Mouse (Mus musculus): ENCODE results near the gene Barx1. TPM values are rescaled to one million over a fixed set of nuclear protein-coding genes. Genes with fewer than 3 reads are reported as not detected.

Barx1 gene
- polyA plus RNA-seq, 1 experiment from 2014 or later: not detected

GRCm38 (mm10) chr13:48650615-48651014, 12.2 kb upstream of the Barx1 start:
- Histone ChIP-seq H3K36me3 (no peaks in the 10 kb centered on the region), H3K9ac (replicated peaks) (no peak overlapping the region), H3K27me3 (peaks cover 13% of the 10 kb centered on the region; the same call in 1 of the 2 replicates), H3K9me3 (no peaks in the 10 kb centered on the region), H3K27ac (replicated peaks) (no peak overlapping the region), H3K4me1 (no peaks in the 10 kb centered on the region), H3K4me3 (no peak overlapping the region), H3K4me2 (replicated peaks) (no peak overlapping the region)
- WGBS: 0% methylated on average over 1 of the region's 1 CpGs
- no peak for ATAC-seq (replicated peaks)

GRCm38 (mm10) chr13:48651132-48652065, 11.4 kb upstream of the Barx1 start:
- H3K4me1 ChIP-seq: no peaks in the 10 kb centered on the region
- H3K36me3 ChIP-seq: no peaks in the 10 kb centered on the region
- H3K27me3 ChIP-seq: peaks cover 20% of the 10 kb centered on the region
- H3K4me2 ChIP-seq (replicated peaks): no peak overlapping the region
- no peak overlapping the region for H3K9ac ChIP-seq (replicated peaks)
- H3K9me3 ChIP-seq: no peaks in the 10 kb centered on the region
- no peak overlapping the region for H3K27ac ChIP-seq (replicated peaks)
- 55% methylated on average over 6 of the region's 6 CpGs for WGBS
- ATAC-seq (replicated peaks): no peak
- no peak overlapping the region for H3K4me3 ChIP-seq

GRCm38 (mm10) chr13:48653788-48654770, 8.7 kb upstream of the Barx1 start:
- Histone ChIP-seq H3K4me1 (peaks cover 5% of the 10 kb centered on the region; the same call in 1 of the 2 replicates), H3K27ac (replicated peaks) (no peak overlapping the region), H3K9me3 (no peaks in the 10 kb centered on the region), H3K4me2 (replicated peaks) (no peak overlapping the region), H3K36me3 (no peaks in the 10 kb centered on the region), H3K4me3 (no peak overlapping the region), H3K9ac (replicated peaks) (no peak overlapping the region), H3K27me3 (peaks cover 44% of the 10 kb centered on the region)
- ATAC-seq (replicated peaks): peak; percentile 55; the same call in 1 of the 2 replicates
- WGBS: 9% methylated on average over 14 of the region's 14 CpGs

GRCm38 (mm10) chr13:48655637-48656036, 7.2 kb upstream of the Barx1 start:
- ATAC-seq (replicated peaks): peak; percentile 65
- WGBS: 3% methylated on average over 8 of the region's 8 CpGs
- Histone ChIP-seq H3K36me3 (no peaks in the 10 kb centered on the region), H3K27me3 (peaks cover 60% of the 10 kb centered on the region), H3K9me3 (no peaks in the 10 kb centered on the region), H3K27ac (replicated peaks) (no peak overlapping the region), H3K4me3 (no peak overlapping the region), H3K9ac (replicated peaks) (no peak overlapping the region), H3K4me1 (peaks cover 13% of the 10 kb centered on the region), H3K4me2 (replicated peaks) (no peak overlapping the region)

- Histone ChIP-seq H3K27me3 (peaks cover 77% of the 10 kb centered on the region), H3K9ac (replicated peaks) (no peak overlapping the region), H3K36me3 (no peaks in the 10 kb centered on the region), H3K4me3 (no peak overlapping the region), H3K4me2 (replicated peaks) (no peak overlapping the region), H3K9me3 (no peaks in the 10 kb centered on the region), H3K27ac (replicated peaks) (no peak overlapping the region), H3K4me1 (peaks cover 13% of the 10 kb centered on the region)
- no peak for ATAC-seq (replicated peaks)
- WGBS: 1% methylated on average over 9 of the region's 9 CpGs
Measured at GRCm38 (mm10) chr13:48657791-48658190, 5.0 kb upstream of the Barx1 start.

- ATAC-seq (replicated peaks): no peak
- WGBS: 1% methylated on average over 33 of the region's 33 CpGs
Measured at GRCm38 (mm10) chr13:48658588-48659253, 4.1 kb upstream of the Barx1 start.

GRCm38 (mm10) chr13:48659254-48660220, 3.3 kb upstream of the Barx1 start:
- under 1% methylated on average over 38 of the region's 38 CpGs for WGBS
- peaks cover 23% of the 10 kb centered on the region for H3K4me1 ChIP-seq
- H3K27me3 ChIP-seq: peaks cover 91% of the 10 kb centered on the region
- H3K9ac ChIP-seq (replicated peaks): no peak overlapping the region
- H3K9me3 ChIP-seq: no peaks in the 10 kb centered on the region
- H3K4me2 ChIP-seq (replicated peaks): no peak overlapping the region
- H3K4me3 ChIP-seq: no peak overlapping the region
- no peaks in the 10 kb centered on the region for H3K36me3 ChIP-seq
- H3K27ac ChIP-seq (replicated peaks): no peak overlapping the region
- no peak for ATAC-seq (replicated peaks)

More at GRCm38 (mm10) chr13:48658588-48659253, 4.1 kb upstream of the Barx1 start:
- H3K4me1 ChIP-seq: peaks cover 22% of the 10 kb centered on the region
- H3K9ac ChIP-seq (replicated peaks): no peak overlapping the region
- H3K4me2 ChIP-seq (replicated peaks): no peak overlapping the region
- H3K36me3 ChIP-seq: no peaks in the 10 kb centered on the region
- no peak overlapping the region for H3K27ac ChIP-seq (replicated peaks)
- H3K9me3 ChIP-seq: no peaks in the 10 kb centered on the region
- H3K27me3 ChIP-seq: peaks cover 83% of the 10 kb centered on the region
- H3K4me3 ChIP-seq: no peak overlapping the region

- H3K9me3 ChIP-seq: no peaks in the 10 kb centered on the region
- no peak overlapping the region for H3K4me2 ChIP-seq (replicated peaks)
- no peak for ATAC-seq (replicated peaks)
- H3K4me3 ChIP-seq: no peak overlapping the region
- no peaks in the 10 kb centered on the region for H3K36me3 ChIP-seq
- peaks cover 92% of the 10 kb centered on the region for H3K27me3 ChIP-seq
- H3K9ac ChIP-seq (replicated peaks): no peak overlapping the region
- 3% methylated on average over 11 of the region's 11 CpGs for WGBS
- H3K27ac ChIP-seq (replicated peaks): no peak overlapping the region
- H3K4me1 ChIP-seq: peaks cover 30% of the 10 kb centered on the region
Measured at GRCm38 (mm10) chr13:48660221-48660734, 2.5 kb upstream of the Barx1 start.

GRCm38 (mm10) chr13:48660741-48661140, 2.1 kb upstream of the Barx1 start:
- 9% methylated on average over 6 of the region's 6 CpGs for WGBS
- peaks cover 93% of the 10 kb centered on the region for H3K27me3 ChIP-seq
- H3K9me3 ChIP-seq: no peaks in the 10 kb centered on the region
- H3K36me3 ChIP-seq: no peaks in the 10 kb centered on the region
- no peak for ATAC-seq (replicated peaks)
- no peak overlapping the region for H3K4me3 ChIP-seq
- no peak overlapping the region for H3K4me2 ChIP-seq (replicated peaks)
- peaks cover 32% of the 10 kb centered on the region for H3K4me1 ChIP-seq
- H3K27ac ChIP-seq (replicated peaks): no peak overlapping the region
- H3K9ac ChIP-seq (replicated peaks): no peak overlapping the region

- Histone ChIP-seq H3K27me3 (peaks cover 93% of the 10 kb centered on the region), H3K36me3 (no peaks in the 10 kb centered on the region), H3K27ac (replicated peaks) (no peak overlapping the region), H3K4me2 (replicated peaks) (no peak overlapping the region), H3K4me3 (no peak overlapping the region), H3K9ac (replicated peaks) (no peak overlapping the region), H3K4me1 (peaks cover 38% of the 10 kb centered on the region), H3K9me3 (no peaks in the 10 kb centered on the region)
- no peak for ATAC-seq (replicated peaks)
- WGBS: 3% methylated on average over 1 of the region's 1 CpGs
Measured at GRCm38 (mm10) chr13:48661561-48661960, 1.2 kb upstream of the Barx1 start.
